Mouse (Mus musculus) gastrocnemius, adult 8-10 months (tissue): ENCODE data around the gene Mpig6b. TPM values are rescaled to one million over a fixed set of nuclear protein-coding genes. Genes with fewer than 3 reads are reported as not detected.
"Not testable (repeated sequence)": the region's sequence is repeated elsewhere in the genome, so short reads cannot be mapped to it uniquely, and the experiment has no call there.

ENCODE experiments used
- DNase-seq, 2 experiments: peaks; one replicate each; pipeline ENCODE4 v3.0.0; 2022; ENCODE audit warnings: low spot score in 2 of 2
- total RNA-seq, 4 experiments: library from RNA; stranded (reverse); gene quantifications; 2 replicates each; pipeline ENCODE4 v1.2.4; 2022

Mpig6b gene
- total RNA-seq, 4 experiments from 2014 or later: not detected

- no peak for DNase-seq
Measured at GRCm38 (mm10) chr17:35039121-35039873, 26.7 kb downstream of the Mpig6b start.

- no peak for DNase-seq
Measured at GRCm38 (mm10) chr17:35034896-35035295, 31.1 kb downstream of the Mpig6b start.

DNA sequence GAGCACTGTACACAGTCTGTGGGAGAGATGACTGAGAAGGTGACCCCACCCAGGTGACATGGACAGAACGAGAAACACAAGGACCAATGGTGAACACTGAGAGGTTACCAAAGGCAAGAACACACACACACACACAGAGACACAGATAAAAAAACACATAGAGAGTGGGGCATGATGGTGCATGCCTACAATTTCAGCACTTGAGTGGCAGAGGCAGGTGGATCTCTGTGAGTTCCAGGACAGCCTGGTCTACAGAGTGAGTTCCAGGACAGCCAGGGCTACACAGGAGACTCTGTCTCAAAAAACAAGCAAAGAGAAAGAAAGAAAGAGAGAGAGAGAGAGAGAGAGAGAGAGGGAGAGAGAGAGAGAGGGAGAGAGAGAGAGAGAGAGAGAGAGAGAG, 32.3 kb downstream of the Mpig6b start:
- not testable (repeated sequence) for DNase-seq

DNA sequence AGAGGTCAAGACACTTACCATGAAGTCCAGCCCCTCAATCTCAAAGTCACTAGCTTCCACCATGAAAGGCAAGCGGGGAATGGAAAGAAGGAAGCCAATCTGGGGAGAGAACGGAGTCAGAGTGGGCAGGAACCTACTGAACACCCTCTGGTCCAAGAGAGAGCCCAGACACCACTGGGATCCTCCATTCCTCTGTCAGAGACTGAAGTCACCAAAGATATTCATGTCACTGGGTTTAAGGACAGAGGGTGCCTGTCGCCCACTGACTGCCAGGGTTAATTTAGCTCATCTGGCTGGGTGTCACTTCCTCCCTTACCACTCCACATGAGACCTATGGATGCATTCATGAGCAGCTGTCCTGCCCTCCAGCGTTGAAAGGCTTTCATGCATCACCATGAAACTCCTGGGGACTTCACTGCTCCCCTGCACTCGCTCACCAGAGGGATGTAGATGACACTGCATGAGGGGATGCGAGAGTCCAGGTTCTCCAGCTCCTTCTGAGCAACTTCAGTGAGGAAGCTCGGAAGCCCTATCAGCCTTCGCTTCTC, 33.6 kb downstream of the Mpig6b start:
- no peak for DNase-seq

GRCm38 (mm10) chr17:35031880-35032279, 34.1 kb downstream of the Mpig6b start:
- DNase-seq: no peak

DNA sequence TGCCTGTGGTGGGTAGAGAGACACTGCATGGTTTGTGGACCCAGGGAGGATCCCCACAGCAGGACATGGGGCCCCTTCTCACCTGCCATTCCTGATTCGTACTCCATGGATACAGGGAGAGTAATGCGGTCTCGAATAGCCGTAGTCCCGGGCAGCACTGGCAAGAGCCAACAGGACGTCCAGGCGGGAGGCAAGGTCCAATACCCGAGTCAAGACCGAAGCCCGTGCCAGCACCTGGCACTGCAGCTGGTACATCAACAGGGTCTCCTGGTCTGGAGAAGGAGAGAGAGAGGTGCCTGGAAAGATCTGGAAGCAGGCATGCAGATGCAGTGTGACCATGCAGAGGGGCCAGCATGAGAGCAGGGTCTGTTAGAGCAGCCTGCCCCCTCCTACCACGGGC, 34.7 kb downstream of the Mpig6b start:
- DNase-seq: no peak

GRCm38 (mm10) chr17:35029691-35030532, 36.1 kb downstream of the Mpig6b start:
- DNase-seq: no peak

DNA sequence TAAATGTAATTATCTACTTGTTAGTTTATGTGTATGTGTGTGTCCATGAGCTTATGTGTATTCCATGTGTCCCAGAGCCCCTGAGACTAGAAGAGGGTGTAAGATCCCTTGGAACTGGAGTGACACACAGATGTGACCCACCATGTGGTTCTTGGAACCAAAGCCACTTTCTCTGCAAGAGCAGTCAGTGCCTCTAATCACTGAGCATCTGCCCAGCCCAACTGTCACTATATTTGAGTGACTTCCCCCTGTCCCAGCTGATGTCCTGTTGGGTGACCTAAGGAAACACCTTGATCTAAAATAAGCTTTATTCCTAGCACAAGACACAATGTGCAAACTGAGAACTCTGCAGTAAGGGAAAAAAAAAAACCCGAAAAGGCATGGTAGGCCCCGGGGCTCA, 37.7 kb downstream of the Mpig6b start:
- no peak for DNase-seq

DNA sequence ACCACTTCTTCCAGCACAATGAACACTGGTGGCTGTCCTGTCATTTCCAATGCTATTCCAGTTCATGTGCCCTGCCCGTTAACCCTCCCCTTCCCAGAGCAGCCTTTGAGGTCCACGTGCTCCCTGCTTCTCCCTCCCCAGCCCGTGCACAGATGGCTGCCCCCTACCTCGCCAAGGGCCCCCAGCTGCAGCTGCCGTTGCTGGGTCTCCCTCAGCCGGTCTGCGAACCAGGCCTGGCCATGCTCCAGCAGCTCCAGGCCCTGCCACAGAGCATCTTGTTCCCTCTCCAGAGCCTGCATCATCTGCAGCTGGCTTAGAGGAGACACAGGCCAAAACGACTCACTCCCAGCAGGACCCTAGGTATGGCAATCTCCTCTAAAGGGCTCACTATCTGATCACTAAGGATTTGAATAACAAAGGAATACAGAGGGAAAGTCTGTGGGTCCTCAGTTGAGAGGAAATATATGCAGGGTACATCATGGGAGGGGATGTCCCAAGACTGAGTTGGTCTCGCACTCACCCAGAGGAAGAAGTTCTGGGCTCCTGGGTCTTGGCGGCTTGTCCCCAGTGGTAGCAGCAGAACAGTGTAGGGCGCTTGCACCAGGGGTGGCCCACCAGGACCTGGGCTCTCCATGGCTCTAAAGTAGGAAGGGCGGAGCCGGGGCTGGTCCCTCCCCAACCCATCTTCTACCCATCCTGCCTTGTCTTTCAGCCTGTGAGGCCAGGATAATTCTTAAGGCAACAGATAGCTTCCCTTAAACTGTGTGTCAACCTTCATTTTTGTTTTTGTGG, 38.5 kb downstream of the Mpig6b start, which contains the start of gene Sapcd1:
Gene Sapcd1, minus strand, starts transcription at position 740 of the 792 bp plus-strand sequence.
- DNase-seq: no peak

DNA sequence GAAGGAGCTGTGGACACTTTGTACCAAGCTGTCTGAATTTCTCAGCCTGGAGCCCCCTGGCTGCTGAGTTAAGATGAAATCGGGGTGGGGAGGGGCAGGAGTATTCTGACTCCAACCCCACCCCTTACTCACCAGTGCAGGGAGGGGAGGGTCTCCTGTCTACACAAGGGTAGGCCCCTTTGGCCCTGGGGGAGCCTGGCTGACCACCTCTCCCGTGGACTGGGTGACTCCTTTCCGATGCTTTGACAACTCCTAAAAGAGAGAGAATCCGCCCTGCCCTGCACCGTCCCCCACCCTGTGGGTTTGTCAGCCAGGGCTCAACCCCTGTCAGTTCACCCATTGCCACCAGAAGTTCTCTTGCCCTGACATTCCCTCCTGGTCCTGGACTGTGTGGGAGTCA, 39.8 kb downstream of the Mpig6b start:
- no peak for DNase-seq

GRCm38 (mm10) chr17:35024691-35025488, 41.1 kb downstream of the Mpig6b start:
- no peak for DNase-seq

- DNase-seq: no peak
Measured at GRCm38 (mm10) chr17:35024261-35024660, 41.7 kb downstream of the Mpig6b start.

DNA sequence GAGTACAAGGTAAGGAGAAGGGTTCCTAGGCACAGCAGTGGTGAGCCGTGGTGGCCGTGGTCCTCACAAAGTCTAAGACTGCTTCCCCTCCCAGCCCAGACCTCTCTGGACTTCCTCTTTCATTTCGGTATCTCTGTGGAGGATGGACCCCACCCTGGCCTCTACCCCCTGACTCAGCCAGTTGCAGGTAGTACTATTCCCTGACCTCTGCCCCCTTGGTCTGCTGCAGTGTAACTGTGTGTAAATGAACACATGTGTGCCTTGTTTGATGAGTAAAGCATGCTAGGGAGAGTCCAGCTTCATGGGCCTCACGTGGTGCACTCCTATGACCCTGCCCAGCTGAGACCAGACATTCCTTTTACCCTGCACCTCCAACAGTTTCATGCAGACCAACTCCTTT, 42.2 kb downstream of the Mpig6b start:
- no peak for DNase-seq

GRCm38 (mm10) chr17:35023221-35023620, 42.8 kb downstream of the Mpig6b start:
- DNase-seq: no peak

GRCm38 (mm10) chr17:35022541-35023060, 43.4 kb downstream of the Mpig6b start:
- DNase-seq: no peak

DNA sequence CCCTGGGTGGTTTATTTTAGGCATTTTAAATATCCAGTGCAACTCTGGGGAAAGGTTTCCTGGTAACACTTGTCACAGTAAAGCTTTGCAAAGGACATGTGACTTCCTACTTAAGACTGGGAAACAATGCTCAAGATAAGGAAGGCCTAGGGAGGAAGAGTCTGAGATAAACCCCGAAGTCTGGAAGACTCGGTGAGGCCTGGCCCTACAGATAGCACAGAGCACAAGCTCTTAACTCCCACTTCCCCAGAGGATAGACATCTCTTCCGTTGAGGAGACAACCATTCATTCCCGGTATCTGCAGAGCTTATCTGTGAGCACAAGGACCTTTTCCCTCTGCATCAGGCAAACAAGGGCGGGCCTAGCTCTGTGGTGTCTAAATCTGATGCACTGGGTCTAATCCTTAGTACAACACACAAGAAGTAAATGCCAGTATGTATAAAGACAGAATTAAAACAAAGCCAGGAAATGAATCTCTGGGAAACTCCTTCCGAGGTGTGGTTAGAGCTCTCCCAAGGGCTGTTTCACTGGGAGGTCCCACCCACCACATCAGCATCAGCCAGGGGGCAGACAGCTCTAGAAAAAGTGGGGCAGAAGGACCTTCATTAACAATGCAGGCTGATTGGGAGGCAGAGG, 44.0 kb downstream of the Mpig6b start:
- no peak for DNase-seq

DNA sequence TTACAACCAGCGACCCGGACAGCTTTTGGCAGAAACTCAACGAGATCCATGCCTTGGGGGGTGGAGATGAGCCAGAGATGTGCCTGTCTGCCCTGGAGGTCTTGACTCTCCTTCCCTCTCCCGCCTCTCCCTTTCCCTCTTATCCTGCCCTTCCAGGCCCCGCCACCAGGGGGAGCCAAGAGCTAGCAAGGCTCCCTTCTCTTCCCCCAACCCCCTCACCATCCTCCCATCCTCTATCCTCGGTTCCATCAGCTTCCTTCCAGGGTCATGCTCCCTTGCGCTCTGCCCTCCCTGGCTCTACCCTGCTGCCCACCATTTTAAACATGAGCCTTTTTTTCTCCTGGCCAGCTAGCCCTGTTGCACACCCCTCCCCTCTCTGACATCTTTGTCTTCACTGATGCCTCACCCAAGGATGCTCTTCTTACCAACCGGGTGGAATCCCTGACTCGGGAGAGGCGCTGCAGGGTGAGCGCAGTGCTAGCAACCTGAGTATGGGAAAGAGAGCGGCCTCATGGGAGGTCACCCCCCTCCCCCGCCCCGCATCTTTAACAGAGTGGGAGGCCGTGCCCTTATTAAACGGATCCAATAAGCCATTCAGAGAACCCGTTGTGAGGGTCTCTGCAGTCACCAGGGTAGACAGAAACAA, 44.7 kb downstream of the Mpig6b start:
- peak; percentile 80 to 87 for DNase-seq

DNA sequence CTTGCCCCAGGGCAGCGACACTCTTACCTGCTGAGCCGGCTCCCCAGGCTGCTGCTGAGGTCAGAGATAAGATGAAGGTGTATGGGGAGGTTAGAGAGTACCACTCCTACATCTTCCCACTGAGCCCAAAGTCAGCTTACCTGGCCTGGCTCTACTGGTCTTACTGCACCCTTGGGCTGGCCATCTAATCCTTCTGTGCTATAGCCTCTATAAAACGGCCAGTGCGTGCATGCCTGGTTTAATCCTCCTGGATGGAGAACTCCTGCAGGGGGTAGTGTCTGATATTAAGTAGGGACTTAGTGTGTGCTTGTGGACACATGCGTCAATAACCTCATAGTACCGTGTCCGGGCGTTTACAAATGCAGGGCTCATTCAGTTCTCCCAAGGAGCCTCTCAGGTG, 45.4 kb downstream of the Mpig6b start:
- DNase-seq: no peak

DNA sequence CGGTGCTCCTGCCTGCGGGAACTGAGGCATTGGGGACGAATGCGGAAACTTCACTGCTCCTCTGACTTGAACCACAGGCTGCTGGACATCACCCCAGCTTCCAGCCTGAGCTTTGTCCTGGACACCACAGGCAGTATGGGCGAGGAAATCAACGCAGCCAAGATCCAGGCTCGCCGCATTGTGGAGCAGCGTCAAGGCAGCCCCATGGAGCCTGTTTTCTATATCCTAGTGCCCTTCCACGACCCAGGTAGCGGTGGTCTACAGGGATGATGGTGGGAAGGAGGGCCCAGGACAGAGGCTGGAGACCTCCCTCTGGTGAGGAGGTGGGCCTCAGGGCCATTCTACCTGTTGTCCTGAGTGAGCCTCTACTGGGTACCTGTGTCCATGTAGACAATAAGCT, 46.1 kb downstream of the Mpig6b start:
- no peak for DNase-seq
